Mouse (Mus musculus) C2C12 (cell line): ENCODE results near the gene Gtf2ird1. TPM values are rescaled to one million over a fixed set of nuclear protein-coding genes. Genes with fewer than 3 reads are reported as not detected.
"Not testable (repeated sequence)": the region's sequence is repeated elsewhere in the genome, so short reads cannot be mapped to it uniquely, and the experiment has no call there.

Experiments
- H3K27me3 ChIP-seq: one replicate; pipeline ENCODE4 v1.6.1; 2011; ENCODE audit not compliant: control insufficient read depth, insufficient read depth, insufficient read length
- H3K36me3 ChIP-seq: one replicate; pipeline ENCODE4 v1.6.1; 2011; ENCODE audit not compliant: control insufficient read depth, insufficient read depth
- H3K4me3 ChIP-seq: one replicate; pipeline ENCODE4 v1.5.1; 2011; ENCODE audit warnings: mild to moderate bottlenecking, control low read depth; ENCODE audit not compliant: poor library complexity, insufficient read depth, severe bottlenecking
- H3K79me2 ChIP-seq: one replicate; pipeline ENCODE4 v1.6.1; 2011; ENCODE audit not compliant: control insufficient read depth, insufficient read depth
- H3K79me3 ChIP-seq: one replicate; pipeline ENCODE4 v1.6.1; 2011; ENCODE audit warnings: low read depth, control low read depth
- H3ac ChIP-seq: one replicate; pipeline ENCODE3; 2011; ENCODE audit warnings: low read depth; ENCODE audit not compliant: control insufficient read depth, insufficient read length
- CEBPB ChIP-seq: IDR thresholded peaks from one replicate; pipeline ENCODE4 v1.6.1; 2011; ENCODE audit warnings: low read depth, mild to moderate bottlenecking, control low read depth, moderate library complexity
- CTCF ChIP-seq: IDR thresholded peaks from one replicate; pipeline ENCODE4 v1.5.1; 2011; ENCODE audit not compliant: control insufficient read depth, insufficient read depth, insufficient read length
- FOSL1 ChIP-seq: IDR thresholded peaks from one replicate; pipeline ENCODE4 v1.8.0; 2011; ENCODE audit warnings: mild to moderate bottlenecking, low read length; ENCODE audit not compliant: poor library complexity, insufficient read depth, severe bottlenecking
- MAX ChIP-seq: IDR thresholded peaks from one replicate; pipeline ENCODE4 v1.6.1; 2011; ENCODE audit warnings: mild to moderate bottlenecking, control low read depth
- MYOD1 ChIP-seq: IDR thresholded peaks from one replicate; pipeline ENCODE4 v1.6.1; 2011; ENCODE audit warnings: low read depth; ENCODE audit not compliant: control insufficient read depth, insufficient read length
- MYOG ChIP-seq: IDR thresholded peaks from one replicate; pipeline ENCODE4 v1.6.1; 2011; ENCODE audit not compliant: control insufficient read depth, insufficient read length; ENCODE audit errors: extremely low read depth
- USF1 ChIP-seq: IDR thresholded peaks from one replicate; pipeline ENCODE4 v1.6.1; 2011; ENCODE audit warnings: low read depth, mild to moderate bottlenecking, control low read depth, moderate library complexity
- polyA plus RNA-seq: library from polyadenylated mRNA; unstranded; fragments of >200 nt; fragmentation: generic; extraction: Trizol; gene quantifications from one replicate; pipeline ENCODE4 v1.2.1, GENCODE M21; 2012; ENCODE audit warnings: missing spikeins

Gene Gtf2ird1
- polyA plus RNA-seq, 1 experiment = 48.6 TPM

DNA sequence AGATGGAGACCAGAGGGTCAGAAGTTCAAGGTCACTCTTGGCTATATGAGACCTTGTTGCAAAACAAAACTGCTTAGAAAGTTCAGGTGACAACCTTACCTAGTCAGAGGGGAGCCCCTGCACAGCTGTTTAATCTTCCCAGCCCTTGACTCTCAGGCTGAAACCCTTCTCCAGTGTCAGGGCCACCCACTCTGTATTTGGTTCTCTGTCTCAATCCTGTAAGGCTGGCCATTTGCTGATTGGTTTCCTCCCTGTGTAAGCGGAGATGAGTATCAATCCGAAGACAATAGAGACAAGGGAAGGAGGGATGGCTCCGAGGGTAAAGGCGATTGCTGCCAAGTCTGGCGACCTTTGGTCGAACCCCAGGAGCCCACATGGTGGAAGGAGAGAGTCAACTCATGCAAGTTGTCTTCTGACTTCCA is 116.4 kb downstream of the Gtf2ird1 start:
- TF ChIP-seq USF1 = no peak
- TF ChIP-seq MAX = no peak
- Histone ChIP-seq H3K4me3 (no peak overlapping the region), H3K36me3 (no peaks in the 10 kb centered on the region), H3K79me2 (no peaks in the 10 kb centered on the region), H3K27me3 (no peaks in the 10 kb centered on the region), H3K79me3 (no peaks in the 10 kb centered on the region), H3ac (no peak overlapping the region)

DNA sequence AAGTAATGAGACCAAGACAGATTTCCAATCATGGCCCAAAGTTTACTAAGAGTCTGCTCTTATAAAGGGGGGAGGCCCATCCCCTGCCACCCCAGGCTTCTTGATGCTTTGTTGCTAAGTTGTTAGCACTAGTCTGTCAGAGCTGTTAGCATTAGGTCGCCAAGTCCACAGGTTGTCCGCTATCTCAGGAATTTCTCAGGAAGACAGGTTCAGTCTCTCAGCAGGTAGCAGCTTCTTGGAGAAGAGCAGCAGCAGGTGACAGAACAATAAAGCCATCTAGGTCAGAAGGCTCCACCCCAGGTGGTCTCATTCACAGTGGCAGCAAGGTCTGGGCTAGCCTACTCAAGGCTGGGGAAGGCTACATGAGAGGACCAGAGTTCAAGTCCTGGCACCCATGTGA is 119.5 kb downstream of the Gtf2ird1 start:
- H3K36me3 ChIP-seq, H3K79me3 ChIP-seq, H3ac ChIP-seq, H3K27me3 ChIP-seq, H3K4me3 ChIP-seq, H3K79me2 ChIP-seq: not testable (repeated sequence)

DNA sequence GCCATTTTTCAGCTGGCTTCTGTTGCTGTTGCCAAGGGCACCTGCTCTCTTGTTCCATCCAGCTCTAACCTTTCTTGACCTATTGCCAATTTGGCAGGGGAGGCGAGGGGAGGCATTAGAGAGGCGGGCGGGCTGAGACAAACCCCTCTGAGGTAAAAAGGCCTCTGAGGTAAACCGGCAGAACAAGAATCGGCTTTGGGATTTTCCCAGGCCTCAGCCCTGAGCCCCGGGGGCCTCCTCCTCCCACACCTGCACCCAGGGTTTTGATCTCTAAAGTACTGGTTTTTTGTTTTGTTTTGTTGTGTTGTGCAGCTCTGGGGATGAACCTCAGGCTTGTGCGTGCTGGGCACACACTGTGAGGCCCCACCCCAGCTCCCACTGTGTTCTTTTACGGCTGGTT is 123.8 kb downstream of the Gtf2ird1 start:
- TF ChIP-seq USF1 (no peak), CEBPB (no peak), FOSL1 (no peak)
- Histone ChIP-seq H3K79me2 (no peaks in the 10 kb centered on the region), H3K27me3 (no peaks in the 10 kb centered on the region), H3ac (no peak overlapping the region), H3K4me3 (no peak overlapping the region), H3K79me3 (no peaks in the 10 kb centered on the region), H3K36me3 (no peaks in the 10 kb centered on the region)

DNA sequence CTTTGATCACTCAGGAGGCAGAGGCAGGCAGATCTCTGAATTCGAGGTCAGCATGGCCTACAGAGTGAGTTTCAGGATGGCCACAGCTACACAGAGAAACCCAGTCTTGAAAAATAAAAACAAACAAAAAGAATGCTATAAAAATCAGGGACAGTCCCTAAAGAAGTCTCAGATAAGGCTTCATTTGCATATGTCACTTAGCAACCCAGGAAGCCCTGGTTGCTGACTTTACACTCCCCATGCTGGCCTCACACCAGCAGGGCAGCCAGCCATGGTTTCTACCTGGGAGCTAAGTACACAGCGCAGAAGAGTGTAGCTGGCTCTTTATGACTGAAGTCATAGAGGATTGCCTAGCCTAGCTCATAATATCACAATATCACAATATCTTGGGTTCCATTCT is 126.4 kb downstream of the Gtf2ird1 start:
- H3ac ChIP-seq = no peak overlapping the region
- H3K79me3 ChIP-seq = no peaks in the 10 kb centered on the region
- H3K4me3 ChIP-seq = no peak overlapping the region
- TF ChIP-seq CTCF = no peak
- no peak for TF ChIP-seq USF1
- TF ChIP-seq MYOD1 = no peak
- no peak for TF ChIP-seq FOSL1
- no peak for TF ChIP-seq CEBPB
- no peak for TF ChIP-seq MYOG
- no peak for TF ChIP-seq MAX
- H3K36me3 ChIP-seq = no peaks in the 10 kb centered on the region
- no peaks in the 10 kb centered on the region for H3K79me2 ChIP-seq
- H3K27me3 ChIP-seq = no peaks in the 10 kb centered on the region

DNA sequence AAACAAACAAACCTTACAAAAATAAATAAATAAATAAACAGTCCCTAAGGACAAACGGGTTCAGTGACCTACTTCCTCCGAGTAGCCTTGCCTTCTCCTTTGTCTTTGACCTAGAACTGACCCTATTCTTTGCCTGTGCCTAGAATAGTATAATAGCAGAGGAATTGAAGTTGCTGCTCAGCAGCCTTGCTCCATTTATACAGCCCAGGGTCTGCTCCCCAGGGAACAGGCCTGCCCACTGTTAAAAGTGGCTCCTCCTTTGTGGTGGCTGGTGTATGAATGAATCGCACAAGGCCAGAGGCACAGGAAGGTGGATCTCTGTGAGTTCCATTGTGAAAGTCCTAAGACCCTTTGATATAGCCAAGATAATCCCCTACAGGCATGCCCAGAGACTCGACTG is 127.2 kb downstream of the Gtf2ird1 start:
- H3K4me3 ChIP-seq = no peak overlapping the region
- no peaks in the 10 kb centered on the region for H3K36me3 ChIP-seq
- no peak overlapping the region for H3ac ChIP-seq
- no peaks in the 10 kb centered on the region for H3K27me3 ChIP-seq
- TF ChIP-seq CEBPB = no peak
- TF ChIP-seq FOSL1 = no peak
- TF ChIP-seq CTCF = no peak
- TF ChIP-seq MYOD1 = no peak
- TF ChIP-seq MAX = no peak
- no peak for TF ChIP-seq USF1
- TF ChIP-seq MYOG = no peak
- no peaks in the 10 kb centered on the region for H3K79me2 ChIP-seq
- H3K79me3 ChIP-seq = no peaks in the 10 kb centered on the region

DNA sequence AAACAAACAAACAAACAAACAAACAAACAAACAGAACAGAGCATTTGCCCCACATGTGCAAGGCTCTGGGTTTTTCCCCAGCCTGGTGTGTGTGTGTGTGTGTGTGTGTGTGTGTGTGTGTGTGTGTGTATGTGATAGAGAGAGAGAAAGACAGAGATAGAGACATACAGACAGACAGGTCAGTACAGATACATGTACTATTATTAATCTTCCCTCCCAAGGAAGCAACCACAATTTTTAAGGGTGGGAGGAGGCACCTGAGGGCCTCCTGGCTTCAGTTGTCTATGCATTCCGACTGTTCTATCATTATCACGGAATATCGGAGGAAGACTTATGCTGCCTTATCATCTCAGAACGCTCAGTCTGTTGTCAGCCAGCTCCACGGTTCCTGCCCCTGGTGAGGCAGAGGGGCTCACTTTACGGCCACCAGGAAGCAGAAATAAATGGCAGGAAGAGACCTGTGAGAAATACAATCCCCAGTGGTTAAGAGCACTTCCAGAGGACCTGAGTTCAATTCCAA is 128.0 kb downstream of the Gtf2ird1 start:
- H3K27me3 ChIP-seq = no peaks in the 10 kb centered on the region
- no peaks in the 10 kb centered on the region for H3K36me3 ChIP-seq
- H3K4me3 ChIP-seq = no peak overlapping the region
- H3K79me2 ChIP-seq = no peaks in the 10 kb centered on the region
- no peak overlapping the region for H3ac ChIP-seq
- H3K79me3 ChIP-seq = no peaks in the 10 kb centered on the region
- no peak for TF ChIP-seq CEBPB
- no peak for TF ChIP-seq MAX
- TF ChIP-seq CTCF = no peak
- TF ChIP-seq USF1 = no peak
- TF ChIP-seq MYOD1 = no peak
- TF ChIP-seq MYOG = no peak
